Mouse (Mus musculus): ENCODE data around the gene Peg3. TPM values are rescaled to one million over a fixed set of nuclear protein-coding genes. Genes with fewer than 3 reads are reported as not detected.

Peg3 gene
- polyA plus RNA-seq, 1 experiment, result 228 TPM

- H3K9me3 ChIP-seq (replicated peaks; ENCODE audit: control insufficient read depth, insufficient read depth, low read length, poor library complexity, severe bottlenecking), result no peaks in the 10 kb centered on the region
- H3K36me3 ChIP-seq (ENCODE audit: control insufficient read depth, insufficient read depth, low read length, poor library complexity, severe bottlenecking), result no peaks in the 10 kb centered on the region
- TF ChIP-seq CTCF (IDR thresholded peaks at IDR 0.05; ENCODE audit: low read depth, low read length) (no peak), EP300 (IDR thresholded peaks at IDR 0.05; ENCODE audit: insufficient read depth, low read depth, low read length) (no peak), POLR2A (IDR thresholded peaks at IDR 0.05; ENCODE audit: insufficient read depth, low read length) (no peak)
- no peaks in the 10 kb centered on the region for H3K27me3 ChIP-seq (ENCODE audit: control insufficient read depth, insufficient read depth, low read length, poor library complexity, severe bottlenecking)
- no peak overlapping the region for H3K27ac ChIP-seq (ENCODE audit: insufficient read depth, low read length)
- H3K9ac ChIP-seq (ENCODE audit: low read depth, poor library complexity, severe bottlenecking), result no peak overlapping the region
- H3K4me1 ChIP-seq (ENCODE audit: control insufficient read depth, insufficient read depth, low read length), result peaks cover 2% of the 10 kb centered on the region
- H3K4me3 ChIP-seq (ENCODE audit: low read depth, low read length), result no peak overlapping the region
Measured at GRCm38 (mm10) chr7:6749196-6749595, 19.0 kb upstream of the Peg3 start.

- H3K4me3 ChIP-seq (ENCODE audit: low read depth, low read length), result no peak overlapping the region
- no peaks in the 10 kb centered on the region for H3K9me3 ChIP-seq (replicated peaks; ENCODE audit: control insufficient read depth, insufficient read depth, low read length, poor library complexity, severe bottlenecking)
- no peaks in the 10 kb centered on the region for H3K27me3 ChIP-seq (ENCODE audit: control insufficient read depth, insufficient read depth, low read length, poor library complexity, severe bottlenecking)
- H3K9ac ChIP-seq (ENCODE audit: low read depth, poor library complexity, severe bottlenecking), result no peak overlapping the region
- no peaks in the 10 kb centered on the region for H3K36me3 ChIP-seq (ENCODE audit: control insufficient read depth, insufficient read depth, low read length, poor library complexity, severe bottlenecking)
- TF ChIP-seq EP300 (IDR thresholded peaks at IDR 0.05; ENCODE audit: insufficient read depth, low read depth, low read length) (no peak), POLR2A (IDR thresholded peaks at IDR 0.05; ENCODE audit: insufficient read depth, low read length) (no peak), CTCF (IDR thresholded peaks at IDR 0.05; ENCODE audit: low read depth, low read length) (no peak)
- H3K4me1 ChIP-seq (ENCODE audit: control insufficient read depth, insufficient read depth, low read length), result no peaks in the 10 kb centered on the region
- H3K27ac ChIP-seq (ENCODE audit: insufficient read depth, low read length), result no peak overlapping the region
Measured at GRCm38 (mm10) chr7:6744281-6744904, 14.2 kb upstream of the Peg3 start.

- H3K27me3 ChIP-seq (ENCODE audit: control insufficient read depth, insufficient read depth, low read length, poor library complexity, severe bottlenecking), result no peaks in the 10 kb centered on the region
- H3K4me1 ChIP-seq (ENCODE audit: control insufficient read depth, insufficient read depth, low read length), result no peaks in the 10 kb centered on the region
- TF ChIP-seq EP300 (IDR thresholded peaks at IDR 0.05; ENCODE audit: insufficient read depth, low read depth, low read length) (no peak), CTCF (IDR thresholded peaks at IDR 0.05; ENCODE audit: low read depth, low read length) (no peak)
- no peak overlapping the region for H3K4me3 ChIP-seq (ENCODE audit: low read depth, low read length)
- H3K36me3 ChIP-seq (ENCODE audit: control insufficient read depth, insufficient read depth, low read length, poor library complexity, severe bottlenecking), result no peaks in the 10 kb centered on the region
- H3K27ac ChIP-seq (ENCODE audit: insufficient read depth, low read length), result no peak overlapping the region
- H3K9me3 ChIP-seq (replicated peaks; ENCODE audit: control insufficient read depth, insufficient read depth, low read length, poor library complexity, severe bottlenecking), result peaks cover 7% of the 10 kb centered on the region
- H3K9ac ChIP-seq (ENCODE audit: low read depth, poor library complexity, severe bottlenecking), result no peak overlapping the region
Measured at GRCm38 (mm10) chr7:6736060-6736459, 5.8 kb upstream of the Peg3 start.

- H3K9ac ChIP-seq (ENCODE audit: low read depth, poor library complexity, severe bottlenecking), result no peak overlapping the region
- TF ChIP-seq EP300 (IDR thresholded peaks at IDR 0.05; ENCODE audit: insufficient read depth, low read depth, low read length), result no peak
- no peak overlapping the region for H3K27ac ChIP-seq (ENCODE audit: insufficient read depth, low read length)
- H3K36me3 ChIP-seq (ENCODE audit: control insufficient read depth, insufficient read depth, low read length, poor library complexity, severe bottlenecking), result no peaks in the 10 kb centered on the region
- H3K4me3 ChIP-seq (ENCODE audit: low read depth, low read length), result no peak overlapping the region
- no peaks in the 10 kb centered on the region for H3K27me3 ChIP-seq (ENCODE audit: control insufficient read depth, insufficient read depth, low read length, poor library complexity, severe bottlenecking)
- H3K4me1 ChIP-seq (ENCODE audit: control insufficient read depth, insufficient read depth, low read length), result no peaks in the 10 kb centered on the region
- peaks cover 14% of the 10 kb centered on the region for H3K9me3 ChIP-seq (replicated peaks; ENCODE audit: control insufficient read depth, insufficient read depth, low read length, poor library complexity, severe bottlenecking)
Measured at GRCm38 (mm10) chr7:6731930-6732329, 1.7 kb upstream of the Peg3 start.

DNA sequence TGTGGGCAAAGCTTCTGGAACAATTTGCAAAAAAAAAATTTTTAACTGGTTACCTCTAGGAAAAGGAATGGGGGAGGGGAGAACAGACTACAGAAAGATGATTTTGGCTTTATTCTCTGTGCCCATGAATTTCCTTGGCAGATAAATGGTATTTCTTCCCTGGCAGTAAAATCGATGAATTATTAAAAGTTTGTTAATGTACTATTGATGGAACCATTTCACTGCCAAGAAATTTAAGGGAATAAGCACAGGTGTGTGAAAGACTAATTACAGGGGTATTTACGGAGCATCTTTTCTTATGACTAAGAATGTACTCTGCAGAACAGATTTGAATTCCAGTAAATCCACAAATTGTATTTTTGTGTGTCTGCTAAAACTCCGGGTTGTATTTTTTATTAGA lies 1.1 kb upstream of the Peg3 start:
- Histone ChIP-seq H3K27me3 (ENCODE audit: control insufficient read depth, insufficient read depth, low read length, poor library complexity, severe bottlenecking) (no peaks in the 10 kb centered on the region), H3K36me3 (ENCODE audit: control insufficient read depth, insufficient read depth, low read length, poor library complexity, severe bottlenecking) (no peaks in the 10 kb centered on the region), H3K9me3 (replicated peaks; ENCODE audit: control insufficient read depth, insufficient read depth, low read length, poor library complexity, severe bottlenecking) (peaks cover 14% of the 10 kb centered on the region), H3K4me3 (ENCODE audit: low read depth, low read length) (no peak overlapping the region), H3K27ac (ENCODE audit: insufficient read depth, low read length) (no peak overlapping the region), H3K4me1 (ENCODE audit: control insufficient read depth, insufficient read depth, low read length) (no peaks in the 10 kb centered on the region), H3K9ac (ENCODE audit: low read depth, poor library complexity, severe bottlenecking) (0 out of 2 replicates have a peak overlapping the region, but pooled peaks have one; percentile 29)
- no peak for TF ChIP-seq EP300 (IDR thresholded peaks at IDR 0.05; ENCODE audit: insufficient read depth, low read depth, low read length)
- TF ChIP-seq POLR2A (IDR thresholded peaks at IDR 0.05; ENCODE audit: insufficient read depth, low read length), result no peak
- TF ChIP-seq CTCF (IDR thresholded peaks at IDR 0.05; ENCODE audit: low read depth, low read length), result no peak

GRCm38 (mm10) chr7:6730801-6731200 lies 570 bp upstream of the Peg3 start:
- H3K9ac ChIP-seq (ENCODE audit: low read depth, poor library complexity, severe bottlenecking), result 0 out of 2 replicates have a peak overlapping the region, but pooled peaks have one; percentile 29
- no peak overlapping the region for H3K27ac ChIP-seq (ENCODE audit: insufficient read depth, low read length)
- peaks cover 13% of the 10 kb centered on the region for H3K9me3 ChIP-seq (replicated peaks; ENCODE audit: control insufficient read depth, insufficient read depth, low read length, poor library complexity, severe bottlenecking)
- peaks cover 3% of the 10 kb centered on the region for H3K36me3 ChIP-seq (ENCODE audit: control insufficient read depth, insufficient read depth, low read length, poor library complexity, severe bottlenecking)
- no peak for TF ChIP-seq CTCF (IDR thresholded peaks at IDR 0.05; ENCODE audit: low read depth, low read length)
- no peak for TF ChIP-seq EP300 (IDR thresholded peaks at IDR 0.05; ENCODE audit: insufficient read depth, low read depth, low read length)
- no peak for TF ChIP-seq POLR2A (IDR thresholded peaks at IDR 0.05; ENCODE audit: insufficient read depth, low read length)
- H3K4me3 ChIP-seq (ENCODE audit: low read depth, low read length), result peak overlapping the region; percentile 64
- no peaks in the 10 kb centered on the region for H3K27me3 ChIP-seq (ENCODE audit: control insufficient read depth, insufficient read depth, low read length, poor library complexity, severe bottlenecking)
- no peaks in the 10 kb centered on the region for H3K4me1 ChIP-seq (ENCODE audit: control insufficient read depth, insufficient read depth, low read length)

All from ES-Bruce4 (cell line).